Mouse (Mus musculus) bone marrow, adult 2 months (tissue): ENCODE results near the gene Heg1. TPM values are rescaled to one million over a fixed set of nuclear protein-coding genes. Genes with fewer than 3 reads are reported as not detected.

Experiments used
- H3K27ac ChIP-seq: fragments of 200-500 bp; 2 replicates; pipeline ENCODE4 v1.5.1; 2012; ENCODE audit warnings: low read depth, mild to moderate bottlenecking, control low read depth, inconsistent platforms, low read length; ENCODE audit not compliant: control insufficient read depth, poor library complexity, insufficient read depth
- H3K4me1 ChIP-seq: fragments of 200-500 bp; 2 replicates; pipeline ENCODE4 v1.6.1; 2011; ENCODE audit warnings: low read length; ENCODE audit not compliant: control insufficient read depth, insufficient read depth
- H3K4me3 ChIP-seq: fragments of 200-500 bp; replicated peaks from 2 replicates; pipeline ENCODE3; 2011; ENCODE audit warnings: mild to moderate bottlenecking, low read depth, low read length, control low read depth; ENCODE audit not compliant: control insufficient read depth
- CTCF ChIP-seq: fragments of 200-500 bp; IDR thresholded peaks from 2 replicates; pipeline ENCODE4 v1.5.1; 2011; ENCODE audit warnings: low read length, control low read depth; ENCODE audit not compliant: control insufficient read depth, insufficient read depth
- POLR2A ChIP-seq: fragments of 200-500 bp; IDR thresholded peaks from 2 replicates; pipeline ENCODE4 v1.6.1; 2011; ENCODE audit warnings: low read depth, mild to moderate bottlenecking, control low read depth, low read length, borderline replicate concordance; ENCODE audit not compliant: control insufficient read depth
- WGBS: fragments of 180-500 bp; shearing (Covaris S2); methylation state at CpG from one replicate; pipeline ENCODE4 v1.1.7; 2018; 5-methylcytosine and 5-hydroxymethylcytosine counted together
- polyA plus RNA-seq: library from polyadenylated mRNA; stranded (reverse); fragments of >200 nt; gene quantifications from 2 replicates; pipeline ENCODE4 v1.2.4, GENCODE M21; 2011; ENCODE audit warnings: low replicate concordance; ENCODE audit not compliant: missing spikeins, insufficient read depth, insufficient read length

The Heg1 gene
- polyA plus RNA-seq, 1 experiment, result 10.1 TPM

GRCm38 (mm10) chr16:33764501-33765193 is 80.5 kb downstream of the Heg1 start:
- Histone ChIP-seq H3K27ac (no peak overlapping the region), H3K4me1 (peaks cover 4% of the 10 kb centered on the region), H3K4me3 (no peak overlapping the region)
- no peak for TF ChIP-seq POLR2A
- no peak for TF ChIP-seq CTCF
- 70% methylated on average over 12 of the region's 12 CpGs for WGBS

GRCm38 (mm10) chr16:33765477-33765876 is 81.3 kb downstream of the Heg1 start:
- no peak for TF ChIP-seq POLR2A
- no peak for TF ChIP-seq CTCF
- no peak overlapping the region for H3K4me3 ChIP-seq
- H3K27ac ChIP-seq, result no peak overlapping the region
- H3K4me1 ChIP-seq, result peaks cover 6% of the 10 kb centered on the region
- WGBS, result 77% methylated on average over 2 of the region's 2 CpGs

GRCm38 (mm10) chr16:33766309-33766708 is 82.1 kb downstream of the Heg1 start:
- H3K4me1 ChIP-seq, result peaks cover 6% of the 10 kb centered on the region
- no peak overlapping the region for H3K27ac ChIP-seq
- WGBS, result 83% methylated on average over 12 of the region's 12 CpGs
- no peak for TF ChIP-seq POLR2A
- TF ChIP-seq CTCF, result no peak
- H3K4me3 ChIP-seq, result no peak overlapping the region

GRCm38 (mm10) chr16:33766757-33767156 is 82.6 kb downstream of the Heg1 start:
- peaks cover 6% of the 10 kb centered on the region for H3K4me1 ChIP-seq
- WGBS, result 87% methylated on average over 15 of the region's 15 CpGs
- H3K4me3 ChIP-seq, result no peak overlapping the region

GRCm38 (mm10) chr16:33768491-33769278 is 84.5 kb downstream of the Heg1 start:
- WGBS, result 80% methylated on average over 3 of the region's 3 CpGs
- H3K27ac ChIP-seq, result no peak overlapping the region
- H3K4me1 ChIP-seq, result peaks cover 6% of the 10 kb centered on the region
- no peak overlapping the region for H3K4me3 ChIP-seq
- TF ChIP-seq POLR2A (no peak), CTCF (no peak)

More at GRCm38 (mm10) chr16:33766757-33767156, 82.6 kb downstream of the Heg1 start:
- H3K27ac ChIP-seq, result no peak overlapping the region
- TF ChIP-seq POLR2A (no peak), CTCF (no peak)

- Histone ChIP-seq H3K27ac (peak overlapping the region; percentile 48), H3K4me1 (peaks cover 6% of the 10 kb centered on the region), H3K4me3 (no peak overlapping the region)
- 2% methylated on average over 7 of the region's 7 CpGs for WGBS
- TF ChIP-seq CTCF (no peak), POLR2A (no peak)
These were observed 85.7 kb downstream of the Heg1 start for GRCm38 (mm10) chr16:33769848-33770247.

GRCm38 (mm10) chr16:33770778-33771454 is 86.7 kb downstream of the Heg1 start:
- H3K27ac ChIP-seq, result no peak overlapping the region
- no peak overlapping the region for H3K4me3 ChIP-seq
- peaks cover 5% of the 10 kb centered on the region for H3K4me1 ChIP-seq
- 77% methylated on average over 4 of the region's 4 CpGs for WGBS
- TF ChIP-seq CTCF (no peak), POLR2A (no peak)

GRCm38 (mm10) chr16:33772809-33773208 is 88.6 kb downstream of the Heg1 start:
- Histone ChIP-seq H3K4me3 (no peak overlapping the region), H3K27ac (no peak overlapping the region), H3K4me1 (peaks cover 5% of the 10 kb centered on the region)
- TF ChIP-seq POLR2A (no peak), CTCF (no peak)
- WGBS, result 55% methylated on average over 5 of the region's 5 CpGs
